Mouse (Mus musculus): ENCODE results near the gene Gm6588. TPM values are rescaled to one million over a fixed set of nuclear protein-coding genes. Genes with fewer than 3 reads are reported as not detected.

The Gm6588 gene
- polyA plus RNA-seq, 2 experiments = not detected

DNA sequence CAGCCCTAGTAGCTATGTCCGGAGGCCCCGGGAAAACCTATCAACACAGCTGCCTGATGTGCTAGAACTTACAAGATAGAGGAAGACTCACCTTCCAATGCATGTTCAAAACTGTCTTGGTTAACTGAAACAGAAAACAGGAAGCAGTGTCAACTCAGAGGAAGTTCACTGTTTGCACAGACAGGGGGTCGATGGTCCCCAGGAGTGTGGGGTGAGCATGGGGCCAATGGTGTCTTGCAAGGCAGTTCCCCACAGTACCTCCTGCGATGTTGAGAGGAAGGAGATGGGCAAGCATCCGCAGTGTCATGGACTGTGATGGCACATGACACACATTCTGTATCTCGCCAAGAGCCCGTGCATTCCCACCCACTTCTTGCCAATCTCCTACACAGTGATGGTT is 22.6 kb upstream of the Gm6588 start:
- Histone ChIP-seq H3K27ac (replicated peaks; ENCODE audit: low read depth, low read length) (no peak overlapping the region), H3K9me3 (ENCODE audit: control insufficient read depth, low read length) (no peaks in the 10 kb centered on the region), H3K4me2 (replicated peaks; ENCODE audit: low read depth, low read length, severe bottlenecking) (no peak overlapping the region), H3K36me3 (ENCODE audit: control insufficient read depth, insufficient read depth, low read length) (no peaks in the 10 kb centered on the region), H3K4me3 (replicated peaks; ENCODE audit: low read length) (no peak overlapping the region), H3K9ac (ENCODE audit: low read depth, low read length, severe bottlenecking) (no peak overlapping the region), H3K4me1 (ENCODE audit: control insufficient read depth, insufficient read depth, low read length) (peaks cover 4% of the 10 kb centered on the region), H3K27me3 (ENCODE audit: control insufficient read depth, insufficient read depth, low read length) (no peaks in the 10 kb centered on the region)
- ATAC-seq (ENCODE audit: low FRiP score, low read depth) = no peak
- WGBS = 83% methylated on average over 7 of the region's 7 CpGs
- TF ChIP-seq POLR2A (IDR thresholded peaks at IDR 0.05; ENCODE audit: borderline replicate concordance, extremely low read depth, insufficient read depth, insufficient read length) = no peak
- no peak for DNase-seq (ENCODE audit: low spot score)

DNA sequence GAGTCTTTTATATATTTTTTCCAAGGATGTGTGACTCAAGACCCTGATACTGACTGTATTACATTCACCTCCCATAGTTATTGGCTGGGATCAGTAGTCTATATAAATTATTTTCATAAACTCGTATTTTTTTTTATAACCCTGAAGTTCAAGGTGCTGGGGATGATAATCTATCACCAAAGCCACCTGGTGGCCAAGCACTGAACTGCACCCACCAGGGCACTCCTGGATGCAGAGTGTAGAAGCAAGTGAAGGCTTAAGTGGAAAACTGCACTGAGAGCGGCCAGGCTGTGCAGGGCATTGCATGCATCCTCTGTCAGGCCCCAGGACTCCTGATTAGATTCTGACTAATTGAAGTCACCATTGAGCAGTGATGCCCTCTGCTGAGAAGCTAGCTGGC is 21.9 kb upstream of the Gm6588 start:
- no peak overlapping the region for H3K9ac ChIP-seq (ENCODE audit: low read depth, low read length, severe bottlenecking)
- H3K4me3 ChIP-seq (replicated peaks; ENCODE audit: low read length) = no peak overlapping the region
- no peaks in the 10 kb centered on the region for H3K27me3 ChIP-seq (ENCODE audit: control insufficient read depth, insufficient read depth, low read length)
- no peak overlapping the region for H3K27ac ChIP-seq (replicated peaks; ENCODE audit: low read depth, low read length)
- peaks cover 4% of the 10 kb centered on the region for H3K4me1 ChIP-seq (ENCODE audit: control insufficient read depth, insufficient read depth, low read length)
- WGBS = 41% methylated on average over 2 of the region's 2 CpGs
- no peak for ATAC-seq (ENCODE audit: low FRiP score, low read depth)
- H3K4me2 ChIP-seq (replicated peaks; ENCODE audit: low read depth, low read length, severe bottlenecking) = no peak overlapping the region
- TF ChIP-seq POLR2A (IDR thresholded peaks at IDR 0.05; ENCODE audit: borderline replicate concordance, extremely low read depth, insufficient read depth, insufficient read length) = no peak
- no peaks in the 10 kb centered on the region for H3K9me3 ChIP-seq (ENCODE audit: control insufficient read depth, low read length)
- no peaks in the 10 kb centered on the region for H3K36me3 ChIP-seq (ENCODE audit: control insufficient read depth, insufficient read depth, low read length)
- DNase-seq (ENCODE audit: low spot score) = peak; percentile 41

DNA sequence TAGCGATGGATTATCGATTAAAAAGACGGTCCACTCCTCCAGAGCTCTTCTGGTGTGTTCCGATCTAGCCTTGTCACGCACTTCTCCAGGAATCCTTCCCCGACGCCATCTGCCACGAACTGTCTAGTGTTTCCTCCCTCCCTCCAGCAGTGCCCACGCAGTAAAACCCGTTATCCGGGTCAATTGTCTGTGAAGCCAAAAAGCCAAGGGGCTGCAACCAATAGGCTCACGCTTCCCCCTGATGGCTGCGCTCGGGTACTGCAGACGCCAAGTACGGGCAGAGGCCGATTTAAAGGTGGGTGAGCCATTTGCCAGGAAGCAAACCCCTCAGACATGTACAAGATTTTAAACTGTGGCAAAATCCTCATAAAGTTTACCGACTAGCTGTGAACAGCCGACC is 20.3 kb upstream of the Gm6588 start:
- Histone ChIP-seq H3K4me2 (replicated peaks; ENCODE audit: low read depth, low read length, severe bottlenecking) (peak overlapping the region; percentile 24; the same call in 1 of the 2 replicates), H3K9ac (ENCODE audit: low read depth, low read length, severe bottlenecking) (no peak overlapping the region), H3K4me3 (replicated peaks; ENCODE audit: low read length) (no peak overlapping the region), H3K36me3 (ENCODE audit: control insufficient read depth, insufficient read depth, low read length) (no peaks in the 10 kb centered on the region), H3K9me3 (ENCODE audit: control insufficient read depth, low read length) (no peaks in the 10 kb centered on the region), H3K27ac (replicated peaks; ENCODE audit: low read depth, low read length) (no peak overlapping the region), H3K4me1 (ENCODE audit: control insufficient read depth, insufficient read depth, low read length) (peaks cover 4% of the 10 kb centered on the region), H3K27me3 (ENCODE audit: control insufficient read depth, insufficient read depth, low read length) (no peaks in the 10 kb centered on the region)
- 15% methylated on average over 19 of the region's 19 CpGs for WGBS
- DNase-seq (ENCODE audit: low spot score) = peak; percentile 47
- no peak for ATAC-seq (ENCODE audit: low FRiP score, low read depth)
- TF ChIP-seq POLR2A (IDR thresholded peaks at IDR 0.05; ENCODE audit: borderline replicate concordance, extremely low read depth, insufficient read depth, insufficient read length) = no peak

DNA sequence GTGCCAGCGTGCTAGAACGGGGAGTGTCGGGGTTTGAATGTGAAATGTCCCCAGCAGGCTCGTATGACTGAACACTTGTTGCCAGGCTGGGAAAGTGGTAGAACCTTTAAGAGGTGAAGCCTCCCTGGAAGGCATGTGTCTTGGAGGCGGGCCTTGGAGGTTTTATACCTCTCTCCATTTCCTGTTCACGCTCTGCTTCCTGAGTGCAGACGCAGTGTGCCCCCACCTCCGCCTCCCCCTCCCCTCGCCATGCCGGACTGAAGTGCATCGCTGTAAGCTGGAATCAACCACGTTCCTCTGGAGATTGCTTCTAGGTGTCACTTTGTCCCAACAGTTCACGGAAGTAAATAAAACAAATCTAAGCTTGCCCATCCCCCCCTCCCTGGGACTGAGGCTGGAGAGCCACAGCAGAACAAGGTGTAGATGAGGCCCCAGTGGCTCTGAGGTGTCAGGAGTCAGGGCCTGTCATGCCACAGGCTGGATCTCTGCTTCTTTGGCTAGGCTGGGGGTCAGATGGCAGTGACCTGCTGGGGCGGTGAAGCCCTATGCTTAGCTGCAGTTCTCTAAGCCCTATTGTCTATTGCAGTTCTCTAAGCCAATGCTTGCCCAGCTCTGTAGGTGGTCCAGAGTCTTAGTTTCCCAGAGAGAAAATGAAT is 18.0 kb upstream of the Gm6588 start:
- H3K27ac ChIP-seq (replicated peaks; ENCODE audit: low read depth, low read length) = no peak overlapping the region
- no peaks in the 10 kb centered on the region for H3K27me3 ChIP-seq (ENCODE audit: control insufficient read depth, insufficient read depth, low read length)
- TF ChIP-seq POLR2A (IDR thresholded peaks at IDR 0.05; ENCODE audit: borderline replicate concordance, extremely low read depth, insufficient read depth, insufficient read length) = no peak
- no peaks in the 10 kb centered on the region for H3K36me3 ChIP-seq (ENCODE audit: control insufficient read depth, insufficient read depth, low read length)
- DNase-seq (ENCODE audit: low spot score) (no peak), ATAC-seq (ENCODE audit: low FRiP score, low read depth) (no peak)
- H3K9me3 ChIP-seq (ENCODE audit: control insufficient read depth, low read length) = no peaks in the 10 kb centered on the region
- peak overlapping the region; percentile 36 for H3K4me2 ChIP-seq (replicated peaks; ENCODE audit: low read depth, low read length, severe bottlenecking)
- 21% methylated on average over 13 of the region's 14 CpGs for WGBS
- H3K9ac ChIP-seq (ENCODE audit: low read depth, low read length, severe bottlenecking) = peak overlapping the region; percentile 43; the same call in 1 of the 2 replicates
- H3K4me3 ChIP-seq (replicated peaks; ENCODE audit: low read length) = no peak overlapping the region
- H3K4me1 ChIP-seq (ENCODE audit: control insufficient read depth, insufficient read depth, low read length) = peaks cover 4% of the 10 kb centered on the region

DNA sequence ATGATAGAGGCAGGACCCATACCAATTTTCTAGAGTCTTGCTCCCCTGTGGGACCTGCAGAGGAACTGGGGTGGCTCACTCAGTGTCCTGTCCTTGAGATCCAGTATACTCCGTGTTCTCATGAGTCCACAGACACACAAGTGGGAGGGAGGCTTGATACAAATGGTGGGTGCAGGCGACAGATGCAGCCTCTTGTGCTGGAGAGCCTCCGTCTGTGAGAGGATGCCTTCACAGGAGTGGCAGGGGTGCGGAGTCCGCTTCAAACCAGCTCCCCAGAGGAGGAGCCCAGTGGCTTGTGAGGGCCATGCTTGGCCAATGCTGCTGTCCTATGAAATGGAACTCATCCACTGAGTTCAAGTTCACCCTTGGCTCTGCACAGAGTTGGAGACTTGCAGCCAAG is 17.2 kb upstream of the Gm6588 start:
- Histone ChIP-seq H3K27ac (replicated peaks; ENCODE audit: low read depth, low read length) (no peak overlapping the region), H3K4me3 (replicated peaks; ENCODE audit: low read length) (no peak overlapping the region), H3K9ac (ENCODE audit: low read depth, low read length, severe bottlenecking) (no peak overlapping the region), H3K36me3 (ENCODE audit: control insufficient read depth, insufficient read depth, low read length) (no peaks in the 10 kb centered on the region), H3K9me3 (ENCODE audit: control insufficient read depth, low read length) (no peaks in the 10 kb centered on the region), H3K27me3 (ENCODE audit: control insufficient read depth, insufficient read depth, low read length) (no peaks in the 10 kb centered on the region), H3K4me1 (ENCODE audit: control insufficient read depth, insufficient read depth, low read length) (peaks cover 4% of the 10 kb centered on the region), H3K4me2 (replicated peaks; ENCODE audit: low read depth, low read length, severe bottlenecking) (no peak overlapping the region)
- no peak for DNase-seq (ENCODE audit: low spot score)
- WGBS = 80% methylated on average over 5 of the region's 5 CpGs
- no peak for ATAC-seq (ENCODE audit: low FRiP score, low read depth)
- TF ChIP-seq POLR2A (IDR thresholded peaks at IDR 0.05; ENCODE audit: borderline replicate concordance, extremely low read depth, insufficient read depth, insufficient read length) = no peak
